Mouse (Mus musculus) myocyte (in vitro differentiated cells): ENCODE data around the gene Hagh.

Experiments used
- CEBPB ChIP-seq: IDR thresholded peaks from 2 replicates; pipeline ENCODE4 v1.6.1; 2011; ENCODE audit warnings: mild to moderate bottlenecking, moderate library complexity; ENCODE audit not compliant: poor library complexity, insufficient read depth, severe bottlenecking
- E2F4 ChIP-seq: IDR thresholded peaks from one replicate; pipeline ENCODE4 v1.6.1; 2011; ENCODE audit warnings: mild to moderate bottlenecking, control low read depth, moderate library complexity; ENCODE audit not compliant: insufficient read depth
- MAX ChIP-seq: IDR thresholded peaks from one replicate; pipeline ENCODE4 v1.6.1; 2011; ENCODE audit warnings: low read depth, mild to moderate bottlenecking, control low read depth
- MYOD1 ChIP-seq, 3 experiments: IDR thresholded peaks; one replicate each; pipeline ENCODE4 v1.6.1; 2011; ENCODE audit warnings: control low read depth in 2 of 3, low read depth in 2 of 3, mild to moderate bottlenecking in 2 of 3, moderate library complexity in 1 of 3; ENCODE audit not compliant: insufficient read length in 2 of 3, control insufficient read depth in 1 of 3
- MYOG ChIP-seq, 3 experiments: IDR thresholded peaks; one replicate each; pipeline ENCODE4 v1.6.1; 2011; ENCODE audit warnings: control low read depth in 2 of 3, low read depth in 2 of 3, mild to moderate bottlenecking in 2 of 3; ENCODE audit not compliant: insufficient read length in 2 of 3, control insufficient read depth in 1 of 3, insufficient read depth in 1 of 3
- POLR2A ChIP-seq: IDR thresholded peaks from one replicate; pipeline ENCODE4 v1.6.1; 2011; ENCODE audit warnings: low read depth, mild to moderate bottlenecking, control low read depth, moderate library complexity; ENCODE audit not compliant: insufficient read length
- POLR2AphosphoS2 ChIP-seq: IDR thresholded peaks from one replicate; pipeline ENCODE4 v1.6.1; 2011; ENCODE audit warnings: low read depth, control low read depth; ENCODE audit not compliant: insufficient read length
- REST ChIP-seq: IDR thresholded peaks from one replicate; pipeline ENCODE4 v1.6.1; 2011; ENCODE audit warnings: mild to moderate bottlenecking, control low read depth, moderate library complexity; ENCODE audit not compliant: insufficient read depth, insufficient read length
- SRF ChIP-seq: IDR thresholded peaks from one replicate; pipeline ENCODE4 v1.6.1; 2011; ENCODE audit warnings: low read depth; ENCODE audit not compliant: control insufficient read depth, insufficient read length
- TCF12 ChIP-seq: IDR thresholded peaks from one replicate; pipeline ENCODE4 v1.6.1; 2011; ENCODE audit warnings: mild to moderate bottlenecking, control low read depth; ENCODE audit not compliant: poor library complexity, insufficient read depth, severe bottlenecking
- TCF3 ChIP-seq: IDR thresholded peaks from one replicate; pipeline ENCODE4 v1.6.1; 2011; ENCODE audit warnings: low read depth, control low read depth; ENCODE audit not compliant: insufficient read length
- USF1 ChIP-seq: IDR thresholded peaks from one replicate; pipeline ENCODE4 v1.6.1; 2011; ENCODE audit warnings: low read depth, mild to moderate bottlenecking, control low read depth, moderate library complexity

- TF ChIP-seq POLR2A (no peak), E2F4 (no peak), TCF12 (no peak), USF1 (no peak), MYOG (IDR thresholded peaks at IDR 0.05; ENCODE audit: control insufficient read depth in 1 of 3, insufficient read depth in 1 of 3, insufficient read length in 2 of 3, low read depth in 2 of 3) (no peak), MYOD1 (IDR thresholded peaks at IDR 0.05; ENCODE audit: control insufficient read depth in 1 of 3, insufficient read length in 2 of 3, low read depth in 2 of 3) (no peak), POLR2AphosphoS2 (no peak), MAX (no peak), CEBPB (no peak), SRF (no peak), REST (no peak), TCF3 (no peak)
Measured at GRCm38 (mm10) chr17:24895571-24896240, 55.8 kb downstream of the Hagh start.
